Mouse (Mus musculus): ENCODE data around the gene Pnrc1.

DNA sequence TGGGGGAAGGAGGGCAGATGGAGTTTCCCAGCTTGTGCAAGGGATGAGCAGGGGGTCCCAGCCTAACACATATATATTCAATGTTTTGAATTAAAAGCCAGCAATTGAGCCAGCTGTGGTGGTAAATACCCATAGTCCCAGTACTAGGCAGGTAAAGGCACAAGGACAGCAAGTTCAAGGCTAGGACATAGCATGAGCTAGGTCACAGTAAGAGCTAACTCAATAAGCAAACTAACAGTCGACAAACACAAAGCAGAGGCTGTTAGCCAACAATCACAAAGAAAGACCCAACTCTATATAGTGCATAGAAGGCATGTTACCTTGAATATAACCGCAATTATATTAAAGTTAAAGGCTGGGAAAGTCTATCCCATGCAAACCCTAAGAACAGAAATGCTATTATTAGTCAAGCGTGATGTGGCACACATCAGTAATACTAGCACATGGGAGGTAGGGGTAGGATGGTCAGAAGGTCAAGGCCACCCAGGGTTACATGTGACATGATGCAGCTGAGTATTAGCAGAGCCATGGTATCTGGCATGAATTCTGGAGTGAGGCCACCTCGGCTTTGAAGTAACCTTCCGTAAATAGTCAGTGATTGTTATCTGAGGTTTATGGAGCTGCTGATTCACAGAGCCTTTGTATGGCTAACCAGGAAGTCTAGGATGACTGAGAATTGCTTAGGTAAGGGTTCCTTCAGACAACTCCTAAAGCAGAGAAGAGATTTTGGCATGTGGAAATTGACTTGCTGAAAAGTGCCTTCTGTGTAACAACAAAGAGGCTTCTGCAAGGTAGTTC, 5.7 kb downstream of the Pnrc1 start:
- TF ChIP-seq CTCF (IDR thresholded peaks at IDR 0.05; ENCODE audit: extremely low read depth, insufficient read length, insufficient replicate concordance, low read depth, low read length): no peak
- TF ChIP-seq POLR2A (IDR thresholded peaks at IDR 0.05; ENCODE audit: low read depth, low read length): no peak
